Comparison of ENCODE assay signal across 19 mouse cellular contexts in the genomic region with DNA sequence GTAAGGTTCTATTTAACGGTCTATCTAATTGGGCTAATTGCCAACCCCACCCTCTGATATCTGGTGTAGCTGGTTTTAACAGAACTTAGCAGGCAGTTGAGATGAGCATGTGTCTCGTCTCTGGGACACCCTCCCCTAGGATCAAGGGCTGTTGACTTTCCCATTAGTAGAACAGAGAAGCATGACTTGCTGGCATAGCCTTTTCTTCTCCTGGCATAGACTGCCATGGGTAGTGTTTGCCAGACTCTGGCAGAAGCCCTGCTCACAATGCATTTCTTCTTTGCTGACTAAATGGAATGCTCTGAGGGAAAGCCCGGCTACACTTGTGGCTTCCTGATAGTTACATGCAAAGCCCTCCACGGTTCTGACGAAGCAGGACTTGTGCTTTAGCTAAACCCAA. TPM values are rescaled to one million over a fixed set of nuclear protein-coding genes. Genes with fewer than 3 reads are reported as not detected.
DNase-seq lines count a peak whose midpoint lies in the region; ATAC-seq and TF ChIP-seq lines count a peak whose summit lies in the region.
"Had no signal": no experiment of that assay in that cellular context is flagged by ENCODE, and none has a peak within 500 bp of the region (broad histone marks: within the 10 kb centered on the region; RNA-seq: fewer than 3 reads in every experiment).

No protein-coding gene starts in this region.

- 59% methylated on average over 5 of the region's 5 CpGs for WGBS in midbrain, postnatal 0 days
- WGBS in limb, embryonic 10.5 days = 80% methylated on average over 5 of the region's 5 CpGs

- 0 out of 2 replicates have a peak, but pooled peaks cover 6% of the 10 kb centered on the region for H3K4me1 ChIP-seq in midbrain, postnatal 0 days (ENCODE audit: insufficient read depth, low read length)
- no peaks in the 10 kb centered on the region for H3K4me1 ChIP-seq in limb, embryonic 10.5 days
- H3K4me1 ChIP-seq: heart, embryonic 13.5 days; liver, embryonic 12.5 days; lung, embryonic 15.5 days had no signal

- DNase-seq in cerebellum, postnatal 25 days = peak; percentile 29 to 48
- DNase-seq in cerebellum, adult 8-10 months = no peak
- DNase-seq in layer of hippocampus, adult 11-12 months (ENCODE audit: low spot score) = peak; percentile 20
- no peak for DNase-seq in layer of hippocampus, adult 9-10 months (ENCODE audit: low spot score)
- peak; percentile 48 to 55 for DNase-seq in right cerebral cortex, postnatal 10 days (ENCODE audit: low spot score in 2 of 2)
- no peak for DNase-seq in right cerebral cortex, postnatal 14 days
- DNase-seq in midbrain, postnatal 0 days (ENCODE audit: low spot score) = peak; percentile 86
- DNase-seq in limb, embryonic 10.5 days (ENCODE audit: low spot score) = no peak
- DNase-seq: adrenal gland, adult 2 months; retina, postnatal 1 day had no signal

- no peaks in the 10 kb centered on the region for H3K36me3 ChIP-seq in midbrain, postnatal 0 days (ENCODE audit: insufficient read depth, low read length)
- H3K36me3 ChIP-seq in limb, embryonic 10.5 days = no peaks in the 10 kb centered on the region
- H3K36me3 ChIP-seq: heart, embryonic 13.5 days; liver, embryonic 12.5 days; lung, embryonic 15.5 days; neural tube, embryonic 13.5 days had no signal

- H3K4me3 ChIP-seq in midbrain, postnatal 0 days (ENCODE audit: low read depth, low read length) = peak overlapping the region; percentile 15; the same call in 1 of the 2 replicates
- H3K4me3 ChIP-seq in limb, embryonic 10.5 days = no peak overlapping the region
- H3K4me3 ChIP-seq: forebrain, embryonic 13.5 days; heart, embryonic 13.5 days; liver, embryonic 12.5 days; lung, embryonic 15.5 days; neural tube, embryonic 13.5 days had no signal

- no peak overlapping the region for H3K27ac ChIP-seq in midbrain, postnatal 0 days (ENCODE audit: low read depth, low read length)
- no peak overlapping the region for H3K27ac ChIP-seq in limb, embryonic 10.5 days
- H3K27ac ChIP-seq: forebrain, embryonic 13.5 days; heart, embryonic 13.5 days; kidney, postnatal 0 days; liver, embryonic 12.5 days; lung, embryonic 15.5 days; macrophage; neural tube, embryonic 13.5 days had no signal

- no peak for ATAC-seq in midbrain, postnatal 0 days (ENCODE audit: low FRiP score)
- ATAC-seq: forebrain, embryonic 13.5 days; liver, embryonic 12.5 days had no signal

- TF ChIP-seq CTCF in midbrain, postnatal 0 days (IDR thresholded peaks at IDR 0.05) = no peak

- no peaks in the 10 kb centered on the region for H3K27me3 ChIP-seq in midbrain, postnatal 0 days (ENCODE audit: insufficient read depth, low read length)
- H3K27me3 ChIP-seq in limb, embryonic 10.5 days (ENCODE audit: low read depth, poor library complexity, severe bottlenecking) = no peaks in the 10 kb centered on the region
- H3K27me3 ChIP-seq: CH12.LX; forebrain, embryonic 13.5 days; heart, embryonic 13.5 days; liver, embryonic 12.5 days; lung, embryonic 15.5 days had no signal

- H3K9ac ChIP-seq in midbrain, postnatal 0 days (replicated peaks; ENCODE audit: low read length, poor library complexity, severe bottlenecking) = no peak overlapping the region
- H3K9ac ChIP-seq: forebrain, embryonic 13.5 days; heart, embryonic 13.5 days; liver, embryonic 12.5 days; lung, embryonic 15.5 days; neural tube, embryonic 13.5 days had no signal

- H3K4me2 ChIP-seq in midbrain, postnatal 0 days (ENCODE audit: low read depth, low read length, poor library complexity, severe bottlenecking) = peak overlapping the region; percentile 33
- H3K4me2 ChIP-seq: forebrain, embryonic 13.5 days; heart, embryonic 13.5 days; liver, embryonic 12.5 days; lung, embryonic 15.5 days; neural tube, embryonic 13.5 days had no signal

- H3K9me3 ChIP-seq in midbrain, postnatal 0 days (ENCODE audit: low read length) = no peaks in the 10 kb centered on the region
- no peaks in the 10 kb centered on the region for H3K9me3 ChIP-seq in limb, embryonic 10.5 days (replicated peaks)
- H3K9me3 ChIP-seq: forebrain, embryonic 13.5 days; heart, embryonic 13.5 days; liver, embryonic 12.5 days; lung, embryonic 15.5 days; neural tube, embryonic 13.5 days had no signal

RNA-seq across cellular contexts. Expression of gene Myo16, which starts 45.6 kb away (rescaled TPM):
- 59.9 and 62.6 TPM in 2 replicates for total RNA-seq in midbrain, postnatal 0 days (2014; rRNA removed)
- polyA plus RNA-seq in midbrain, postnatal 0 days (2015; fragmentation: Nextera tagmentation; extraction: Ambion mirVana) = 5.8 and 7.7 TPM in 2 replicates
- polyA plus RNA-seq in limb, embryonic 10.5 days (2016; fragmentation: Nextera tagmentation; extraction: Ambion mirVana) = 0.08 and 0.20 TPM in 2 replicates
- total RNA-seq: CH12.LX; hematopoietic stem cell, adult 5-6 weeks had no signal
- polyA plus RNA-seq: adrenal gland, adult 2 months; macrophage had no signal

Comparison
In these comparisons a context has a peak if more than half of its experiments do, and no peak if none do; other contexts are left out.
1. DNase-seq: peak in cerebellum, postnatal 25 days (2 of 2), layer of hippocampus, adult 11-12 months (single experiment), right cerebral cortex, postnatal 10 days (2 of 2) and midbrain, postnatal 0 days (single experiment); none in cerebellum, adult 8-10 months (single experiment), layer of hippocampus, adult 9-10 months (single experiment), right cerebral cortex, postnatal 14 days (single experiment) and limb, embryonic 10.5 days (single experiment).